Mouse (Mus musculus): Measurements from ENCODE around the gene Spata31d1a. TPM values are rescaled to one million over a fixed set of nuclear protein-coding genes. Genes with fewer than 3 reads are reported as not detected.

Spata31d1a gene
- polyA plus RNA-seq, 1 experiment from 2014 or later, result not detected

DNA sequence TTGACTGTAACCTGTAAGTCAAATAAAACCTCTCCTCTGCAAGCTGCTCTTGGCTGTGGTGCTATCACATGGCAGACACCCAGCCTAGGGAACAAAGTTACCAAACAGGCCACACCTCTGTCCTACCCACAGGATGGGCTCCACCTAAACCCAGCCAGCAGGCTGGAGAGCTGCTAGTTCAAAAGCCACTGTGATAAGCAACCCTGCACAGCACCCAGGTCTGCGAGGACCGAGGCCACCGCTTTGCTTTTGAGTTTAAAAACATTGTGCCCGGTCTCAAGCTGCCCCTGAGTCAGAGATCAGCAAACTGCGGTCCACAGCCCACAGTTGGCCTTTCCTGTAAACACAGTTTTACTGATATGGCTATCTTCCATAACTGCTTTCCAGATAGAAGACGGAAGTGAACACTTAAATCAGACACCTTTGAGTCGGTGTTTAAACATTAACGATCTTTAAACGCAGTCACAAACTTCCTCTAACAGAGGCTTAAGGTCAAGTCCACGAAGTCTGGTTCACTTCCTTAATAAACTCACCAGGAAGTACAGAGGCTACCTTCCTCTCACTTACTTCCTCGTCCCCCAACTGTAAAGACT is 41.5 kb downstream of the Spata31d1a start:
- peak; percentile 91 for ATAC-seq (ENCODE audit: insufficient read depth, low FRiP score)
- H3K9ac ChIP-seq (ENCODE audit: low read length), result no peak overlapping the region
- no peaks in the 10 kb centered on the region for H3K27me3 ChIP-seq (ENCODE audit: control insufficient read depth, insufficient read depth, low read length)
- peak overlapping the region; percentile 20 for H3K4me2 ChIP-seq (ENCODE audit: low read depth, low read length)
- peak overlapping the region; percentile 83 for H3K27ac ChIP-seq (ENCODE audit: low read length)
- H3K4me1 ChIP-seq (ENCODE audit: control insufficient read depth, insufficient read depth, low read length), result peaks cover 20% of the 10 kb centered on the region
- WGBS, result 31% methylated on average over 11 of the region's 11 CpGs
- no peaks in the 10 kb centered on the region for H3K36me3 ChIP-seq (ENCODE audit: control insufficient read depth, insufficient read depth, low read length)
- H3K4me3 ChIP-seq (replicated peaks; ENCODE audit: low read length), result no peak overlapping the region
- no peaks in the 10 kb centered on the region for H3K9me3 ChIP-seq (replicated peaks; ENCODE audit: control insufficient read depth, low read length)

DNA sequence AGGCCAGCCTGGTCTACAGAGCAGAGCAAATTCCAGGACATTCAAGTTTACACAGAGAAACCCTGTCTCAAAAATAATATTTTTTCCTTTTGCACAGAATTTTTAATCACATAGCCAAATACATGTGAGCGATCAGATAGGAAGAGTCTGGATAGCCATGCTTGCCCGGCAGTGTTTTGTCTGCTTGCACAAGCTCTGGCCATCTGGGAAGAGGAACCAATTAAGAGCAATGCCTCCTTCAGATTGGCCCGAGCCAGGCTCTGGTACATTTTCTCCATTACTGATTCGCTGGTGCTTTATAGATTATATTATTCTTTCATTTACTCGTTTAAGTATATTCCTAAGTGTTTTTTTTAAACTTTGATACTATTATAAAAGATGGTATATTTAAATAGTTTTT is 42.4 kb downstream of the Spata31d1a start:
- no peak for ATAC-seq (ENCODE audit: insufficient read depth, low FRiP score)
- peaks cover 15% of the 10 kb centered on the region for H3K4me1 ChIP-seq (ENCODE audit: control insufficient read depth, insufficient read depth, low read length)
- 77% methylated on average over 5 of the region's 5 CpGs for WGBS
- H3K9ac ChIP-seq (ENCODE audit: low read length), result no peak overlapping the region
- H3K27me3 ChIP-seq (ENCODE audit: control insufficient read depth, insufficient read depth, low read length), result no peaks in the 10 kb centered on the region
- no peaks in the 10 kb centered on the region for H3K9me3 ChIP-seq (replicated peaks; ENCODE audit: control insufficient read depth, low read length)
- no peaks in the 10 kb centered on the region for H3K36me3 ChIP-seq (ENCODE audit: control insufficient read depth, insufficient read depth, low read length)
- no peak overlapping the region for H3K4me2 ChIP-seq (ENCODE audit: low read depth, low read length)
- peak overlapping the region; percentile 69; the same call in 1 of the 2 replicates for H3K27ac ChIP-seq (ENCODE audit: low read length)
- no peak overlapping the region for H3K4me3 ChIP-seq (replicated peaks; ENCODE audit: low read length)

DNA sequence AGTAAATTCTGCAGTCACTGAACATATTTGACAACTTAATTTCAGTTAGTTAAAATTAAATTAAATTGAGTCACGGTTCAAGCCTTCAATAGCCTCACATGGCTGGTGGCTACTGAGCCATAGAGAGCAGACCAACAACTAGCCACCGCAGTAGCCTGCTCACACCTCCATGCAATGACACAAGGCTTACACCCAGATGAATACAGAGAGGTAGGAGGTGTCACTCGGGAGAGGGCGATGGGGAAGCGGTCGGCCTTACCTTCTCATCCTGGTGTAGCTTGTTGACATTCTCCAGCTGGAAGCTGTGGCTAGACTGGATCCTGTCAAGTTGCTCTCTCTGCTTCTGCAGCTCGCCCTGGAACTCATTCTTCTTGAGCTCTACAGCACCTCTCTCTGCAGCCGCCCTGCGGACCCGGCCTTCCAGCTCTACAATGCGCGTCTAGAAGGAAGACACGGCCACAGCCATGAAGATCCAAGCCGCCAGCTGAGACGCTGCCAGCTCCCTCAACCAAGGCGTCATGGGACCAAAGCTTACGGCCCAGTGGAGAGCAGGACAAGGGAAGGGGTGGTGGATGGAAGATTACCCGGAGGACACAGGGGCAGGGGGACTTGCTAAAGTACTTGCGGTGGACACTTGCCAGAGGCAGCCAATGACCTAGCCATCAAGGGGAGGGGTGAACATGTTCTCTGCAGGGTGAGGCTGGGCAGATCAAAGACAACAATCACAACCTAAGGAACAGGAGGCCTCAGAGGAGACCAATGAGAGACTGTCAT is 46.0 kb downstream of the Spata31d1a start:
- no peak for ATAC-seq (ENCODE audit: insufficient read depth, low FRiP score)
- H3K27ac ChIP-seq (ENCODE audit: low read length), result no peak overlapping the region

DNA sequence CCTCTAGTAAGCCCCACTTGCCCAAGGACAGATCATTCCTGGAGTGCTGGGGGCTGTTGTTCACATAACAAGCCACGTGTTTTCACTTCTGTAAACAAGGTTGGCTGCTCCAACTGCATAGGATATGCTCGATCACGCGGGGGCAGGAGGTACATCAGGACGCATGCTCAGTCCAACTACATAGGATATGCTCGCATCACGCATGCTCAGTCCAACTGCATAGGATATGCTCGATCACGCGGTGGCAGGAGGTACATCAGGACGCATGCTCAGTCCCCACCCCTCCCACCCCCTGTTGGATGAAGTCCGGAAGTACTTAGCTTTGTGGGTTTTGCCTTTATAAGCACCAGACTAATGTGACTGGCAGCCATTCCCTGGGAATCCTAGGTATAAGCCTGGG is 48.2 kb downstream of the Spata31d1a start:
- 92% methylated on average over 12 of the region's 12 CpGs for WGBS
- no peak overlapping the region for H3K4me2 ChIP-seq (ENCODE audit: low read depth, low read length)
- no peaks in the 10 kb centered on the region for H3K9me3 ChIP-seq (replicated peaks; ENCODE audit: control insufficient read depth, low read length)
- no peaks in the 10 kb centered on the region for H3K36me3 ChIP-seq (ENCODE audit: control insufficient read depth, insufficient read depth, low read length)
- no peaks in the 10 kb centered on the region for H3K27me3 ChIP-seq (ENCODE audit: control insufficient read depth, insufficient read depth, low read length)
- no peak overlapping the region for H3K27ac ChIP-seq (ENCODE audit: low read length)
- no peak overlapping the region for H3K4me3 ChIP-seq (replicated peaks; ENCODE audit: low read length)
- H3K4me1 ChIP-seq (ENCODE audit: control insufficient read depth, insufficient read depth, low read length), result no peaks in the 10 kb centered on the region
- H3K9ac ChIP-seq (ENCODE audit: low read length), result no peak overlapping the region
- no peak for ATAC-seq (ENCODE audit: insufficient read depth, low FRiP score)

More for the DNA sequence above, 46.0 kb downstream of the Spata31d1a start:
- Histone ChIP-seq H3K4me3 (replicated peaks; ENCODE audit: low read length) (no peak overlapping the region), H3K36me3 (ENCODE audit: control insufficient read depth, insufficient read depth, low read length) (no peaks in the 10 kb centered on the region), H3K4me1 (ENCODE audit: control insufficient read depth, insufficient read depth, low read length) (peaks cover 8% of the 10 kb centered on the region; the same call in 1 of the 2 replicates), H3K9me3 (replicated peaks; ENCODE audit: control insufficient read depth, low read length) (no peaks in the 10 kb centered on the region), H3K27me3 (ENCODE audit: control insufficient read depth, insufficient read depth, low read length) (no peaks in the 10 kb centered on the region), H3K9ac (ENCODE audit: low read length) (no peak overlapping the region), H3K4me2 (ENCODE audit: low read depth, low read length) (no peak overlapping the region)
- WGBS, result 84% methylated on average over 19 of the region's 19 CpGs

DNA sequence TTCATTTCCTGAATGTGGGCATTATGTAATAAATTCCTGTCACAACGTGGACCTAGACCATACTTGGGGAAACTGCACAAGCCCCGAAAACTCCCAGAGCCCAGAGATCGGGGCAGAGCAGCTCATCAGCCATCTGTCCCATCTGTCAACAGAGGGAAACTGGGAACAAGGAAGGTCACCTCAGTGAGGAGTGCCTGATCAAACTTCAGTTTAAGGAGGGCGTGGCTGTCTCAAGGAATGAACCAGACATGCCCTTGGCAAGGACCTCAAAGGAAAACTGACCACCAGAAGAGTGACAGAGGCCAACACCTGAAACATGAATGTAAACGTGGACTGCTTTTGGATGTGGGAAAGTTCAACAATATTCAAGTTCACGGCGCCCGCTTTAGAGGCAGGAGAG is 48.7 kb downstream of the Spata31d1a start:
- Histone ChIP-seq H3K4me1 (ENCODE audit: control insufficient read depth, insufficient read depth, low read length) (no peaks in the 10 kb centered on the region), H3K36me3 (ENCODE audit: control insufficient read depth, insufficient read depth, low read length) (no peaks in the 10 kb centered on the region), H3K27ac (ENCODE audit: low read length) (no peak overlapping the region), H3K4me2 (ENCODE audit: low read depth, low read length) (no peak overlapping the region), H3K9ac (ENCODE audit: low read length) (no peak overlapping the region), H3K9me3 (replicated peaks; ENCODE audit: control insufficient read depth, low read length) (no peaks in the 10 kb centered on the region), H3K4me3 (replicated peaks; ENCODE audit: low read length) (no peak overlapping the region), H3K27me3 (ENCODE audit: control insufficient read depth, insufficient read depth, low read length) (no peaks in the 10 kb centered on the region)
- 72% methylated on average over 8 of the region's 8 CpGs for WGBS
- no peak for ATAC-seq (ENCODE audit: insufficient read depth, low FRiP score)

DNA sequence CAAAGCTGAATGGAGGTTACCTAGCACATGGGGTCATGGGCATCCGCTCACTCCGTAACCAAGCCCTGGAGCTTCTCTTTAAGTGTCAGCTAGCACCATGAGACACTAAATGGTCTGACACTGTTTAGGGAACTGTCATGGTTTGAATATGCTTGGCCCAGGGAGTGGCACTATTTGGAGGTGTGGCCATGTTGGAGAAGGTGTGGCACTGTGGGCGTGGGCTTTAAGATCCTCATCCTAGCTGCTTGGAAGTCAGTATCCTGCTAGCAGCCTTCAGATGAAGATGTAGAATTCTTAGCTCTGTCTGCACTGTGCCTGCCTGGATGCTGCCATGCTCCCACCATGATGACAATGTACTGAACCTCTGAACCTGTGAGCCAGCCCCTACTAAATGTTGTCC is 49.8 kb downstream of the Spata31d1a start:
- no peak overlapping the region for H3K4me2 ChIP-seq (ENCODE audit: low read depth, low read length)
- H3K36me3 ChIP-seq (ENCODE audit: control insufficient read depth, insufficient read depth, low read length), result no peaks in the 10 kb centered on the region
- no peak overlapping the region for H3K9ac ChIP-seq (ENCODE audit: low read length)
- WGBS, result 92% methylated on average over 3 of the region's 3 CpGs
- no peaks in the 10 kb centered on the region for H3K4me1 ChIP-seq (ENCODE audit: control insufficient read depth, insufficient read depth, low read length)
- ATAC-seq (ENCODE audit: insufficient read depth, low FRiP score), result no peak
- no peak overlapping the region for H3K4me3 ChIP-seq (replicated peaks; ENCODE audit: low read length)
- H3K27me3 ChIP-seq (ENCODE audit: control insufficient read depth, insufficient read depth, low read length), result no peaks in the 10 kb centered on the region
- H3K9me3 ChIP-seq (replicated peaks; ENCODE audit: control insufficient read depth, low read length), result no peaks in the 10 kb centered on the region
- H3K27ac ChIP-seq (ENCODE audit: low read length), result no peak overlapping the region

DNA sequence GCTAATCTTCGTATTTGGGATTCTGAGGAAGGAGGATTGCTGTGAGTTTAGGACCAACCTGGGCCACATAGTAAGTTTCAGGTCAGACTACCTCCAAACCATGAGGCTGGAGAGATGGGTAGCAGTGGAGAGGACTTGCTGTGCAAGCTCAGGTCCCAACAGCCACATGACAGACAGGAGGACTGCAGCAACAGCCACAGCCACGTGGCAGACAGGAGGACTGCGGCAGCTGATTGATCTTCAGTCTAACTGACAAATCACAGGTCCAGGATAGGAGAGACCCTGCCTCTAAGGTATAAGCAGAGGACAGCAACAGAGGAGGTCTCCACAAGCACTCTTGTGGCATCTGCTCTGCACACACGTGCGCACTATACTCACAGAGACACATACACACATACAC is 52.3 kb downstream of the Spata31d1a start:
- no peak for ATAC-seq (ENCODE audit: insufficient read depth, low FRiP score)
- WGBS, result 78% methylated on average over 5 of the region's 5 CpGs
- no peaks in the 10 kb centered on the region for H3K27me3 ChIP-seq (ENCODE audit: control insufficient read depth, insufficient read depth, low read length)

DNA sequence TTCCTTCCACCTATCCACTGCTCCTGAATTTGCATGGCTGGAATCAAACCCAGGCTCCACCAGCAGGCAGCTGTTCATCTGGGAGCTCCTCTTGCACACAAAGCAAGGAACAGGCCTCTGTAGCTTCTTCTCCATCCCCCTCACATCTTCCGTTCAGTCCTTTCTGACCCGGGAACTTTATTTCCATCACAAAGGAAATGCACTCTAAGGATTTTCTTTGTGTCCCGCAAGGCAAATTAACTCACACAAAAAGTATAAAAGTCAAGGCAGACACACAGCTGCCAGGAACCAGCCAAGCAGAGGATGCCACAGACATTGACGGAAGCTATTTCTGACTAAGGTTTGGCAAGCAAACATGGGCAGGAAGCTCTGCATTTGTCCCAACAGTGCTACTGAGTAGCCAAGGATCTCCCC is 53.1 kb downstream of the Spata31d1a start:
- no peak overlapping the region for H3K4me2 ChIP-seq (ENCODE audit: low read depth, low read length)
- no peaks in the 10 kb centered on the region for H3K36me3 ChIP-seq (ENCODE audit: control insufficient read depth, insufficient read depth, low read length)
- H3K4me1 ChIP-seq (ENCODE audit: control insufficient read depth, insufficient read depth, low read length), result no peaks in the 10 kb centered on the region
- WGBS, result 59% methylated on average over 4 of the region's 4 CpGs
- no peak overlapping the region for H3K9ac ChIP-seq (ENCODE audit: low read length)
- H3K27ac ChIP-seq (ENCODE audit: low read length), result no peak overlapping the region
- ATAC-seq (ENCODE audit: insufficient read depth, low FRiP score), result no peak
- no peak overlapping the region for H3K4me3 ChIP-seq (replicated peaks; ENCODE audit: low read length)
- H3K9me3 ChIP-seq (replicated peaks; ENCODE audit: control insufficient read depth, low read length), result no peaks in the 10 kb centered on the region
- H3K27me3 ChIP-seq (ENCODE audit: control insufficient read depth, insufficient read depth, low read length), result no peaks in the 10 kb centered on the region

More for the DNA sequence above, 52.3 kb downstream of the Spata31d1a start:
- Histone ChIP-seq H3K9ac (ENCODE audit: low read length) (no peak overlapping the region), H3K4me3 (replicated peaks; ENCODE audit: low read length) (no peak overlapping the region), H3K4me1 (ENCODE audit: control insufficient read depth, insufficient read depth, low read length) (no peaks in the 10 kb centered on the region), H3K9me3 (replicated peaks; ENCODE audit: control insufficient read depth, low read length) (no peaks in the 10 kb centered on the region), H3K36me3 (ENCODE audit: control insufficient read depth, insufficient read depth, low read length) (no peaks in the 10 kb centered on the region), H3K4me2 (ENCODE audit: low read depth, low read length) (no peak overlapping the region), H3K27ac (ENCODE audit: low read length) (no peak overlapping the region)

DNA sequence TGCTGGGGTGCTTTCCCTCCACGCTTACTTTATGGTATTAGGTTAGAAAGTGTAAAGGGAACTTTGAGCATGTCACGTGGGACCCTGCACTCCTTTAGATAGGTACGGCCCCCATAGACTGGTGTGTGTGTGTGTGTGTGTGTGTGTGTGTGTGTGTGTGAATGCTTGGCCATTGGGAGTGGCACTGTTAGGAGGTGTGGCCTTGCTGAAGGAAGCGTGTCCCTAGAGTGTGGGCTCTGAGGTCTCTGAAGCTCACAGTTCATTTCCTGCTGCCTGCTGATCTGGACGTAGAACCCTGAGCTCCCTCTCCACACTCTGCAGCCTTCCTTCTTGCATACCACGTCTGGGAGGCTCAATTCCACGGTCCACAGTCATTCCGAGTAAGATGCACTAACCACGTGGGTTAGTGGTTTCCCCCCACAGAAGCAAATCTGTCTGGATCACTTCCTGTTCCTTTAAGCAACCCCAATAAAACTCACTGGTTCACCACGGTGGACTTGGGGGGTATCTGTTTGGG is 53.8 kb downstream of the Spata31d1a start:
- no peaks in the 10 kb centered on the region for H3K9me3 ChIP-seq (replicated peaks; ENCODE audit: control insufficient read depth, low read length)
- WGBS, result 70% methylated on average over 10 of the region's 10 CpGs
- no peak overlapping the region for H3K27ac ChIP-seq (ENCODE audit: low read length)
- H3K36me3 ChIP-seq (ENCODE audit: control insufficient read depth, insufficient read depth, low read length), result no peaks in the 10 kb centered on the region
- no peak for ATAC-seq (ENCODE audit: insufficient read depth, low FRiP score)
- H3K9ac ChIP-seq (ENCODE audit: low read length), result no peak overlapping the region
- H3K4me3 ChIP-seq (replicated peaks; ENCODE audit: low read length), result no peak overlapping the region
- no peaks in the 10 kb centered on the region for H3K27me3 ChIP-seq (ENCODE audit: control insufficient read depth, insufficient read depth, low read length)
- H3K4me1 ChIP-seq (ENCODE audit: control insufficient read depth, insufficient read depth, low read length), result no peaks in the 10 kb centered on the region
- H3K4me2 ChIP-seq (ENCODE audit: low read depth, low read length), result no peak overlapping the region
